Mouse (Mus musculus) small intestine, adult 2 months (tissue): ENCODE results near the gene Mthfsd.

ENCODE experiments used
- CTCF ChIP-seq: fragments of 200-500 bp; IDR thresholded peaks from 2 replicates; pipeline ENCODE4 v1.5.1; 2012; ENCODE audit warnings: low read depth, mild to moderate bottlenecking, control low read depth, inconsistent platforms, low read length, moderate library complexity, mixed read lengths; ENCODE audit not compliant: insufficient replicate concordance, insufficient read length; ENCODE audit errors: extremely low read depth
- POLR2A ChIP-seq: fragments of 200-500 bp; IDR thresholded peaks from 2 replicates; pipeline ENCODE4 v1.6.1; 2012; ENCODE audit warnings: low read depth, mild to moderate bottlenecking, control low read depth, inconsistent platforms, low read length, moderate library complexity

DNA sequence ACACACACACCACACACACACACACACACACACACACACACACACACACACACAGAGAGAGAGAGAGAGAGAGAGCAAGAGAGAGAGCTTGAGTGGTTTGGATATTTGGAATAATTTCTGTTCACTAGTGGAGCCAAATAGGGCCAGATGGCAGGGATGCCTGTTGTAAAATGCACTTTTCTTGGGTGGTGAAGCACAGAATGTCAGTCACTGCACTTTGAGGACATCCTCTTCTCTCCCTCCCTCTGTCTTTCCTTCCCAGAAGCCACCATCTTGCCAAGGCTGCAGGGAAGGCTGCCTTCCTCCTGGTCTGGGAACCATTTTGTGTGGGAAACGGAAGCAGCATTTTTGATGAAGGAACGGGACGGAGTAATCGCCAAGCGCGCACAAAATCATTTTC is 45.7 kb downstream of the Mthfsd start:
- TF ChIP-seq CTCF (no peak), POLR2A (no peak)
